ENCODE assay signal across 17 mouse cellular contexts in genomic region chr12:69674576-69675537, GRCm38 (mm10). TPM values are rescaled to one million over a fixed set of nuclear protein-coding genes. Genes with fewer than 3 reads are reported as not detected.
DNase-seq lines count a peak whose midpoint lies in the region; ATAC-seq and TF ChIP-seq lines count a peak whose summit lies in the region.
"Had no signal": no experiment of that assay in that cellular context is flagged by ENCODE, and none has a peak within 500 bp of the region (broad histone marks: within the 10 kb centered on the region; RNA-seq: fewer than 3 reads in every experiment).

No protein-coding gene starts in this region.

- H3K36me3 ChIP-seq in heart, embryonic 13.5 days = no peaks in the 10 kb centered on the region
- no peaks in the 10 kb centered on the region for H3K36me3 ChIP-seq in liver, adult 2 months (ENCODE audit: control insufficient read depth, insufficient read depth, low read length)
- no peaks in the 10 kb centered on the region for H3K36me3 ChIP-seq in stomach, embryonic 15.5 days
- H3K36me3 ChIP-seq: forebrain, embryonic 12.5 days; midbrain, embryonic 15.5 days had no signal

- peak overlapping the region; percentile 48 for H3K27ac ChIP-seq in heart, embryonic 13.5 days (replicated peaks)
- H3K27ac ChIP-seq in liver, adult 2 months (replicated peaks; ENCODE audit: insufficient read depth, low read depth, low read length) = 0 out of 2 replicates have a peak overlapping the region, but pooled peaks have one; percentile 12
- no peak overlapping the region for H3K27ac ChIP-seq in stomach, embryonic 15.5 days
- H3K27ac ChIP-seq: forebrain, embryonic 12.5 days; midbrain, embryonic 15.5 days had no signal

- no peak overlapping the region for H3K4me2 ChIP-seq in heart, embryonic 13.5 days
- H3K4me2 ChIP-seq in stomach, embryonic 15.5 days = no peak overlapping the region
- H3K4me2 ChIP-seq: forebrain, embryonic 12.5 days; midbrain, embryonic 15.5 days had no signal

- intact Hi-C loops in heart, postnatal 36 days (cut with DNase I) = no loop called here

- no peaks in the 10 kb centered on the region; the same call in 1 of the 2 replicates for H3K9me3 ChIP-seq in heart, embryonic 13.5 days
- no peaks in the 10 kb centered on the region for H3K9me3 ChIP-seq in stomach, embryonic 15.5 days
- H3K9me3 ChIP-seq: forebrain, embryonic 12.5 days; midbrain, embryonic 15.5 days had no signal

- no peak for ATAC-seq in heart, embryonic 13.5 days (ENCODE audit: extremely low read depth, insufficient number of reproducible peaks, low FRiP score, low TSS enrichment)
- ATAC-seq in common myeloid progenitor, adult 5-6 weeks (replicated peaks; ENCODE audit: low read depth, poor library complexity, severe bottlenecking) = 0 out of 2 replicates have a peak, but pooled peaks have one; percentile 22
- peak; percentile 53; the same call in 1 of the 2 replicates for ATAC-seq in stomach, embryonic 15.5 days (ENCODE audit: insufficient read depth, low FRiP score, low read depth)
- ATAC-seq: midbrain, embryonic 15.5 days had no signal

- WGBS in heart, embryonic 13.5 days = 73% methylated on average over 10 of the region's 10 CpGs
- 81% methylated on average over 10 of the region's 10 CpGs for WGBS in liver, adult 2 months
- WGBS in stomach, embryonic 15.5 days = 75% methylated on average over 10 of the region's 10 CpGs

- H3K9ac ChIP-seq in heart, embryonic 13.5 days = no peak overlapping the region
- H3K9ac ChIP-seq in liver, adult 2 months (ENCODE audit: low read depth, low read length) = no peak overlapping the region
- no peak overlapping the region for H3K9ac ChIP-seq in stomach, embryonic 15.5 days
- H3K9ac ChIP-seq: forebrain, embryonic 12.5 days; midbrain, embryonic 15.5 days had no signal

- no peaks in the 10 kb centered on the region for H3K27me3 ChIP-seq in heart, embryonic 13.5 days (replicated peaks)
- H3K27me3 ChIP-seq in liver, adult 2 months (ENCODE audit: control insufficient read depth, insufficient read depth, low read length) = no peaks in the 10 kb centered on the region
- no peaks in the 10 kb centered on the region for H3K27me3 ChIP-seq in stomach, embryonic 15.5 days (replicated peaks)
- H3K27me3 ChIP-seq: forebrain, embryonic 12.5 days; midbrain, embryonic 15.5 days had no signal

- no peak for DNase-seq in heart, postnatal 36 days
- DNase-seq in liver, adult 2 months (ENCODE audit: extremely low read depth, low read depth, low spot score) = no peak
- no peak for DNase-seq in liver
- DNase-seq in layer of hippocampus, adult 9-11 months = no peak
- DNase-seq: adrenal gland, postnatal 36 days; B cell, adult 2 months; cerebellum, adult 8-10 months; left cerebral cortex, postnatal 4 days; lung, adult 18-20 months; lung, postnatal 4 days; right cerebral cortex, postnatal 4 days; thymus, adult 2 months had no signal

- H3K4me3 ChIP-seq in heart, embryonic 13.5 days = no peak overlapping the region
- no peak overlapping the region for H3K4me3 ChIP-seq in liver, adult 2 months (ENCODE audit: insufficient read depth, low read depth, low read length)
- H3K4me3 ChIP-seq in stomach, embryonic 15.5 days (replicated peaks) = no peak overlapping the region
- H3K4me3 ChIP-seq: forebrain, embryonic 12.5 days; midbrain, embryonic 15.5 days had no signal

- H3K79me2 ChIP-seq in liver, adult 2 months (ENCODE audit: control insufficient read depth, insufficient read depth, low read length) = peaks cover 43% of the 10 kb centered on the region

- no peak for TF ChIP-seq POLR2A in liver, adult 2 months (IDR thresholded peaks at IDR 0.05; ENCODE audit: extremely low read depth, insufficient read depth, low read length)

- H3K4me1 ChIP-seq in heart, embryonic 13.5 days = peaks cover 31% of the 10 kb centered on the region
- H3K4me1 ChIP-seq in liver, adult 2 months (ENCODE audit: control insufficient read depth, insufficient read depth, low read length) = peaks cover 20% of the 10 kb centered on the region; the same call in 1 of the 2 replicates
- peaks cover 14% of the 10 kb centered on the region; the same call in 1 of the 2 replicates for H3K4me1 ChIP-seq in stomach, embryonic 15.5 days

- no peak for TF ChIP-seq CTCF in liver, adult 2 months (IDR thresholded peaks at IDR 0.05; ENCODE audit: low read depth, low read length)

RNA-seq across cellular contexts. Expression of gene Sos2, which starts 6.8 kb away (rescaled TPM):
- polyA plus RNA-seq in heart, embryonic 13.5 days (2015; fragmentation: Nextera tagmentation; extraction: Ambion mirVana) = 5.6 and 6.5 TPM in 2 replicates
- 10 to 100 TPM; 35.5 to 36.2 TPM for total RNA-seq in heart, postnatal 36 days (2021)
- total RNA-seq in liver, adult 2 months (2014; rRNA removed) = 11.1 and 11.9 TPM in 2 replicates
- polyA plus RNA-seq in liver, adult 2 months (2012; rRNA removed) = 5.5 and 7.3 TPM in 2 replicates
- 40.8 and 59.9 TPM in 2 replicates for total RNA-seq in common myeloid progenitor, adult 5-6 weeks (2017)
- 10.9 and 12.3 TPM in 2 replicates for polyA plus RNA-seq in stomach, embryonic 15.5 days (2015; fragmentation: Nextera tagmentation; extraction: Ambion mirVana)

RNA-seq across cellular contexts. Expression of gene L2hgdh, which starts 49.8 kb away (rescaled TPM):
- 14.0 and 15.3 TPM in 2 replicates for polyA plus RNA-seq in heart, embryonic 13.5 days (2015; fragmentation: Nextera tagmentation; extraction: Ambion mirVana)
- 10 to 100 TPM; 47.4 to 53.7 TPM for total RNA-seq in heart, postnatal 36 days (2021)
- 38.9 and 41.5 TPM in 2 replicates for total RNA-seq in liver, adult 2 months (2014; rRNA removed)
- polyA plus RNA-seq in liver, adult 2 months (2012; rRNA removed) = 17.9 and 19.6 TPM in 2 replicates
- total RNA-seq in common myeloid progenitor, adult 5-6 weeks (2017) = 34.4 and 40.3 TPM in 2 replicates
- 18.3 and 21.2 TPM in 2 replicates for polyA plus RNA-seq in stomach, embryonic 15.5 days (2015; fragmentation: Nextera tagmentation; extraction: Ambion mirVana)

RNA-seq across cellular contexts. Expression of gene Atp5s, which starts 49.9 kb away (rescaled TPM):
- polyA plus RNA-seq in heart, embryonic 13.5 days (2015; fragmentation: Nextera tagmentation; extraction: Ambion mirVana) = 30.5 and 31.5 TPM in 2 replicates
- total RNA-seq in heart, postnatal 36 days (2021) = 10 to 100 TPM; 30.3 to 31.9 TPM
- 6.2 and 8.6 TPM in 2 replicates for total RNA-seq in liver, adult 2 months (2014; rRNA removed)
- 9.0 and 9.9 TPM in 2 replicates for polyA plus RNA-seq in liver, adult 2 months (2012; rRNA removed)
- 27.3 and 29.0 TPM in 2 replicates for total RNA-seq in common myeloid progenitor, adult 5-6 weeks (2017)
- 28.2 and 28.3 TPM in 2 replicates for polyA plus RNA-seq in stomach, embryonic 15.5 days (2015; fragmentation: Nextera tagmentation; extraction: Ambion mirVana)
